Mouse (Mus musculus): ENCODE results near the gene Prf1. TPM values are rescaled to one million over a fixed set of nuclear protein-coding genes. Genes with fewer than 3 reads are reported as not detected.

Prf1 gene
- polyA plus RNA-seq, 1 experiment: not detected

GRCm38 (mm10) chr10:61312159-61312558 is 14.5 kb downstream of the Prf1 start:
- Histone ChIP-seq H3K36me3 (ENCODE audit: control insufficient read depth, insufficient read depth, low read length, poor library complexity, severe bottlenecking) (no peaks in the 10 kb centered on the region), H3K27ac (ENCODE audit: insufficient read depth, low read length) (no peak overlapping the region), H3K9ac (ENCODE audit: low read depth, poor library complexity, severe bottlenecking) (no peak overlapping the region), H3K4me3 (ENCODE audit: low read depth, low read length) (no peak overlapping the region), H3K4me1 (ENCODE audit: control insufficient read depth, insufficient read depth, low read length) (peaks cover 8% of the 10 kb centered on the region), H3K9me3 (replicated peaks; ENCODE audit: control insufficient read depth, insufficient read depth, low read length, poor library complexity, severe bottlenecking) (no peaks in the 10 kb centered on the region), H3K27me3 (ENCODE audit: control insufficient read depth, insufficient read depth, low read length, poor library complexity, severe bottlenecking) (no peaks in the 10 kb centered on the region)
- no peak for TF ChIP-seq EP300 (IDR thresholded peaks at IDR 0.05; ENCODE audit: insufficient read depth, low read depth, low read length)
- TF ChIP-seq POLR2A (IDR thresholded peaks at IDR 0.05; ENCODE audit: insufficient read depth, low read length): no peak
- no peak for TF ChIP-seq CTCF (IDR thresholded peaks at IDR 0.05; ENCODE audit: low read depth, low read length)

- no peak for TF ChIP-seq EP300 (IDR thresholded peaks at IDR 0.05; ENCODE audit: insufficient read depth, low read depth, low read length)
- TF ChIP-seq POLR2A (IDR thresholded peaks at IDR 0.05; ENCODE audit: insufficient read depth, low read length): no peak
- TF ChIP-seq CTCF (IDR thresholded peaks at IDR 0.05; ENCODE audit: low read depth, low read length): no peak
- Histone ChIP-seq H3K27ac (ENCODE audit: insufficient read depth, low read length) (no peak overlapping the region), H3K9me3 (replicated peaks; ENCODE audit: control insufficient read depth, insufficient read depth, low read length, poor library complexity, severe bottlenecking) (no peaks in the 10 kb centered on the region), H3K4me3 (ENCODE audit: low read depth, low read length) (no peak overlapping the region), H3K9ac (ENCODE audit: low read depth, poor library complexity, severe bottlenecking) (no peak overlapping the region), H3K36me3 (ENCODE audit: control insufficient read depth, insufficient read depth, low read length, poor library complexity, severe bottlenecking) (no peaks in the 10 kb centered on the region), H3K4me1 (ENCODE audit: control insufficient read depth, insufficient read depth, low read length) (peaks cover 10% of the 10 kb centered on the region), H3K27me3 (ENCODE audit: control insufficient read depth, insufficient read depth, low read length, poor library complexity, severe bottlenecking) (no peaks in the 10 kb centered on the region)
Observed at GRCm38 (mm10) chr10:61312754-61313153, 15.1 kb downstream of the Prf1 start.

DNA sequence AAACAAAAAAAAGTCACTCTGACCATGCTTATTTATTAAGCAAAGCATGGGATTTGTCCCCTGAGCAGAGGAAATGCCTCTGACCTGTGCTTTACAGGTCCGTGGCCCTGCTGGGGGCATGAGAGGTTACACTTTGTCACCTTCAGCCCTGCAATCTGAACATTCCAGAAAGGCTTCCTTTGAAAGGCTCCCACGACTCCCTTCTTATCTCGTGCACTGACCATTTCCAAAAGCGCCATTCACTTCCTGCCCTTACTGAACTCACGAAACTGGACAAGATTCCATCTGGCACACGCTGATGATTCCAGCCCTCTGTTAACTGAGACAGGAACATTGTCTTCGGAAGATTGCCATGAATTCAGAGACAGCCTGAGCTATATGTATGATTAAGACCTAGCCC is 16.1 kb downstream of the Prf1 start:
- no peaks in the 10 kb centered on the region for H3K9me3 ChIP-seq (replicated peaks; ENCODE audit: control insufficient read depth, insufficient read depth, low read length, poor library complexity, severe bottlenecking)
- H3K9ac ChIP-seq (ENCODE audit: low read depth, poor library complexity, severe bottlenecking): peak overlapping the region; percentile 56; the same call in 1 of the 2 replicates
- H3K27ac ChIP-seq (ENCODE audit: insufficient read depth, low read length): no peak overlapping the region
- H3K36me3 ChIP-seq (ENCODE audit: control insufficient read depth, insufficient read depth, low read length, poor library complexity, severe bottlenecking): no peaks in the 10 kb centered on the region
- H3K4me3 ChIP-seq (ENCODE audit: low read depth, low read length): no peak overlapping the region
- H3K27me3 ChIP-seq (ENCODE audit: control insufficient read depth, insufficient read depth, low read length, poor library complexity, severe bottlenecking): no peaks in the 10 kb centered on the region
- H3K4me1 ChIP-seq (ENCODE audit: control insufficient read depth, insufficient read depth, low read length): peaks cover 12% of the 10 kb centered on the region
- no peak for TF ChIP-seq EP300 (IDR thresholded peaks at IDR 0.05; ENCODE audit: insufficient read depth, low read depth, low read length)
- TF ChIP-seq CTCF (IDR thresholded peaks at IDR 0.05; ENCODE audit: low read depth, low read length): no peak
- no peak for TF ChIP-seq POLR2A (IDR thresholded peaks at IDR 0.05; ENCODE audit: insufficient read depth, low read length)

- peak overlapping the region; percentile 90 for H3K27ac ChIP-seq (ENCODE audit: insufficient read depth, low read length)
Observed at GRCm38 (mm10) chr10:61315324-61315880, 17.8 kb downstream of the Prf1 start.

GRCm38 (mm10) chr10:61318527-61318926 is 20.9 kb downstream of the Prf1 start:
- Histone ChIP-seq H3K9me3 (replicated peaks; ENCODE audit: control insufficient read depth, insufficient read depth, low read length, poor library complexity, severe bottlenecking) (no peaks in the 10 kb centered on the region), H3K27me3 (ENCODE audit: control insufficient read depth, insufficient read depth, low read length, poor library complexity, severe bottlenecking) (no peaks in the 10 kb centered on the region), H3K9ac (ENCODE audit: low read depth, poor library complexity, severe bottlenecking) (no peak overlapping the region), H3K4me1 (ENCODE audit: control insufficient read depth, insufficient read depth, low read length) (peaks cover 12% of the 10 kb centered on the region), H3K36me3 (ENCODE audit: control insufficient read depth, insufficient read depth, low read length, poor library complexity, severe bottlenecking) (peaks cover 8% of the 10 kb centered on the region; the same call in 1 of the 2 replicates), H3K4me3 (ENCODE audit: low read depth, low read length) (no peak overlapping the region), H3K27ac (ENCODE audit: insufficient read depth, low read length) (no peak overlapping the region)
- TF ChIP-seq EP300 (IDR thresholded peaks at IDR 0.05; ENCODE audit: insufficient read depth, low read depth, low read length) (0 out of 2 replicates have a peak, but pooled peaks have one; percentile 32), CTCF (IDR thresholded peaks at IDR 0.05; ENCODE audit: low read depth, low read length) (peak; percentile 32), POLR2A (IDR thresholded peaks at IDR 0.05; ENCODE audit: insufficient read depth, low read length) (no peak)

More at GRCm38 (mm10) chr10:61315324-61315880, 17.8 kb downstream of the Prf1 start:
- TF ChIP-seq POLR2A (IDR thresholded peaks at IDR 0.05; ENCODE audit: insufficient read depth, low read length): no peak
- TF ChIP-seq EP300 (IDR thresholded peaks at IDR 0.05; ENCODE audit: insufficient read depth, low read depth, low read length): peak; percentile 92
- Histone ChIP-seq H3K9me3 (replicated peaks; ENCODE audit: control insufficient read depth, insufficient read depth, low read length, poor library complexity, severe bottlenecking) (no peaks in the 10 kb centered on the region), H3K36me3 (ENCODE audit: control insufficient read depth, insufficient read depth, low read length, poor library complexity, severe bottlenecking) (no peaks in the 10 kb centered on the region), H3K9ac (ENCODE audit: low read depth, poor library complexity, severe bottlenecking) (no peak overlapping the region), H3K27me3 (ENCODE audit: control insufficient read depth, insufficient read depth, low read length, poor library complexity, severe bottlenecking) (no peaks in the 10 kb centered on the region), H3K4me3 (ENCODE audit: low read depth, low read length) (no peak overlapping the region), H3K4me1 (ENCODE audit: control insufficient read depth, insufficient read depth, low read length) (peaks cover 12% of the 10 kb centered on the region)

- no peak for TF ChIP-seq POLR2A (IDR thresholded peaks at IDR 0.05; ENCODE audit: insufficient read depth, low read length)
- no peak for TF ChIP-seq CTCF (IDR thresholded peaks at IDR 0.05; ENCODE audit: low read depth, low read length)
- no peak for TF ChIP-seq EP300 (IDR thresholded peaks at IDR 0.05; ENCODE audit: insufficient read depth, low read depth, low read length)
- no peak overlapping the region for H3K4me3 ChIP-seq (ENCODE audit: low read depth, low read length)
- H3K27ac ChIP-seq (ENCODE audit: insufficient read depth, low read length): no peak overlapping the region
- H3K9me3 ChIP-seq (replicated peaks; ENCODE audit: control insufficient read depth, insufficient read depth, low read length, poor library complexity, severe bottlenecking): no peaks in the 10 kb centered on the region
- no peak overlapping the region for H3K9ac ChIP-seq (ENCODE audit: low read depth, poor library complexity, severe bottlenecking)
- H3K27me3 ChIP-seq (ENCODE audit: control insufficient read depth, insufficient read depth, low read length, poor library complexity, severe bottlenecking): no peaks in the 10 kb centered on the region
- peaks cover 12% of the 10 kb centered on the region; the same call in 1 of the 2 replicates for H3K36me3 ChIP-seq (ENCODE audit: control insufficient read depth, insufficient read depth, low read length, poor library complexity, severe bottlenecking)
- H3K4me1 ChIP-seq (ENCODE audit: control insufficient read depth, insufficient read depth, low read length): no peaks in the 10 kb centered on the region
Observed at GRCm38 (mm10) chr10:61324717-61325116, 27.1 kb downstream of the Prf1 start.
